Mouse (Mus musculus): ENCODE measurements around the gene Ptprs.

DNA sequence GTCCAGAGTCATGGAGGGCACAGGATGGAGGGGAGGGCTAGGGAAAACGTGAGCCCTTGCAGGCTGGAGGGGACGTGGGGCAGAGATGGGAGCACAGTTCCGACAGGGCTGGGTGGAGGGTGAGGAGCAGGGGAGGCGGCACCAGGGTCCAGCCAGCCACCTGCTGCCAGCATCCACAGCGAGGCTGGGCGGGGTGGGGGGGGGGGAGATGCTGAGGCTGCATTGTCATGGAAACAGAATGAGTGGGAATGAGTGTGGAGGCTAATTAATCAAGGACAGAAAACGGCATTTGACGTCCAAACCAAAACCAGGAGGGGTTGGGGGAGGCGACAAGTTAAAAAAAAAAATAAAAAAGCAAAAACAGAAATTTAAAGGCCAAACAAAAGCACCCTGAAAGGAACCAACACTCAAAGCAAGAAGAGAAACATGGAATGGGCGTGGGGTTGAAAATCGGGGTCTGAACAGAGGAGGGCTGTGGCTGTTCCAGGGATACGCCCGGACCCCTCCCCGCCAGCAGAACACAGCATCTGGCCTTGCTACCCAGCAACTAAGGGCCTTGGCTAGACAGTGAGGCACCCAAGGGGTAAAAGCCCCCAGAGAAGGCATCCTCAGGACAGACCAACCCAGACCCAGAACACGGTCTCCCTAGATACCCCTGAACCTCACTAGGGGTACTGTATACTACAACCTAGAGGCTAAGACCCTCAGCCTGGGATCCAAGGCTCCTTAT lies 36.4 kb downstream of the Ptprs start:
- TF ChIP-seq CTCF (IDR thresholded peaks at IDR 0.05; ENCODE audit: extremely low read depth, insufficient read depth, insufficient read length, insufficient replicate concordance) (no peak), POLR2A (IDR thresholded peaks at IDR 0.05; ENCODE audit: low read depth, low read length) (no peak)

All from spleen, adult 2 months (tissue).